Mouse (Mus musculus): ENCODE data around the gene Sema3d.

The Sema3d gene

GRCm38 (mm10) chr5:12634227-12634980 is 251.2 kb downstream of the Sema3d start:
- in situ Hi-C loops (cut with MboI), result no loop called here

GRCm38 (mm10) chr5:12637763-12638468 is 254.7 kb downstream of the Sema3d start:
- in situ Hi-C loops (cut with MboI), result no loop called here

Data from mature B cell (primary cell).